Mouse (Mus musculus) thymus, postnatal 0 days (tissue): ENCODE data around the gene Myo19. TPM values are rescaled to one million over a fixed set of nuclear protein-coding genes. Genes with fewer than 3 reads are reported as not detected.
A peak's percentile ranks its signal among the peaks of the same experiment; 100 is the strongest.
"Not testable (repeated sequence)": the region's sequence is repeated elsewhere in the genome, so short reads cannot be mapped to it uniquely, and the experiment has no call there.

Experiments
- DNase-seq: peaks from one replicate; pipeline ENCODE4 v3.0.0-alpha.2; 2015; ENCODE audit warnings: low spot score
- polyA plus RNA-seq: library from polyadenylated mRNA; unstranded; fragments of >200 nt; fragmentation: Nextera tagmentation; extraction: Ambion mirVana; gene quantifications from 2 replicates; pipeline ENCODE4 v1.2.1, GENCODE M21; 2015

The Myo19 gene
- polyA plus RNA-seq = 3.0 and 3.1 TPM in 2 replicates

DNA sequence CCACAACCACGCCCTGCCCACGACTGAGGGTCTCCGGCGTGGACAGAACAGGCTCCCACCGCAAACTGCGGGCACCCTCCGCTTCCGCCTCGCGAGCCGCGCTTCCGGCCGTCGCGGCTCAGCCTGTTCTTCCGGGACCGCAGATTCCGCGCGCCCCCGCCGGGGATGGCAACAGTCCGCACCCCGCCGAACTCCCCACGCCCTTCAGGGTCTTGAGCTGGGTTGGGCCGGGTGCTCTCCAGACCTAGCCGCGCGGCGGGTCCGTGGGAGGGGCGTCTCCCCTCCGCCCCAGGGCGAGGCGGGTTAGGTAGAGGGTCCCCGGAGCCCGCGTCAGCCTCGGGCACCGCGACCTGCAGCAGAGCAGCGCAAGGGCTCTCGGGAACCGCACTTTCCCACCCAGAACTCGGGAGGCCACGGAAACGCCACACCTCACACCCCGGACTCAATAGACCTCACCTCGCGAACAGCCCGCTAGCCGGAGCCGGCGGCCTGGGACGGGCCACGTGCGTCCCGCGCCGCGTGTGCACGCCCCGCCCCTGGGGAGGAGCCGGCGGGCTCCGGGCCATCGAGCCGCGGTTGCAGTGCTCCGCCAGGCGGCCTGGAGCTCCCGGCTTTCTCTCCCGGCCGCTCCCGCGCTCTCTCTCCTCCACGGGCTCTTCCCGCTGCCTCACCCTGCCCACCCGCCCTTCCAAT lies at the start of gene Myo19, which contains the start of gene Pigw:
Myo19 (plus strand) TSS at position 377 of the 693 bp plus-strand sequence.
Pigw (minus strand) TSS at position 514 of the 693 bp plus-strand sequence.
- DNase-seq = peak; percentile 78

DNA sequence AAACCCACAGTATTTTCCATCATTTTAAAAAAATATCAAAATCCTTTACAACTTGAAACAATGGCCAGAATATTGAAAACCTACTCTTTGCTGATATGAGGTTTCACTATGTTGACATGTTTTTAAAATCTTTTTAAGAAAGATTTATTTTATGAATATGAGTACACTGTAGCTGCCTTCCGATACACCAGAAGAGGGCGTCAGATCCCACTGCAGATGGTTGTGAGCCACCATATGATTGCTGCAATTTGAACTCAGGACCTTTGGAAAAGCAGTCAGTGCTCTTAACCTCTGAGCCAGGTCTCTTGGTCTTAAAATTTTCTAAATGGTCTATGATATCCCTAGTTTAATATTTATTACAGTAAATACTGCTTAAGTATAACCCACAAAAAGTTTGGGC lies 40.6 kb upstream of the Myo19 start:
- DNase-seq = no peak

DNA sequence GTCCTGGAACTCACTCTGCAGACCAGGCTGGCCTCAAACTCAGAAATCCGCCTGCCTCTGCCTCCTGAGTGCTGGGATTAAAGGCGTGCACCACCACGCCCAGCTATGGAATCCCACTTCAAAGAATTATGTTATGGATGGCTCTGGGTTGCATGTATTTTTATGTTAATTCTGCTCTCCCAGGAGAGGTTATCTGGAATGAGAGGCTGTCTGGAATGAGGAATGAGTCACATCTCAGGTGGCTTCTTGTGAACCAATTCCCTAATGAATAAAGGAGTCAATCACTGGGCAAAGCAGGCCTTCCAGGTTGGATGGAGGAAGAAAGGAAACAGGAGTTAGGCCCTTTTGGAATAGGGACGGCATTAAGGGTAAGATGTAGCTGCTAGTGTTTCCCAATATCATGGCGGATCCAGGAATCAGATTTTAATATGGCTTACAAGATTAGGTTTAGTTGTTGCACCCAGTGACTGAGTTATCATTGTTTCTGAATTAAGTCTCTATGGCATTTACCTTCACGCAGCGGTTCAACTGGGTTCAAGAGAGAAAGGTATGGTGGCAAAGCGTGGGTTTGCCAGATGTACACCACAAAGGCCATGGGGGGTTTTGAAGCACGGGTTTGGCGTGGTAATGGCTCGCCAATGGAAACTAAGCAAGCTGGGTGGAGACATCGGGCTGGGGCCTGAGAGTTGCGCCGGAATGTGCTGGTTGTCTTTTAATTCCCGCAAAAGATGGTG lies 33.0 kb upstream of the Myo19 start:
- no peak for DNase-seq

DNA sequence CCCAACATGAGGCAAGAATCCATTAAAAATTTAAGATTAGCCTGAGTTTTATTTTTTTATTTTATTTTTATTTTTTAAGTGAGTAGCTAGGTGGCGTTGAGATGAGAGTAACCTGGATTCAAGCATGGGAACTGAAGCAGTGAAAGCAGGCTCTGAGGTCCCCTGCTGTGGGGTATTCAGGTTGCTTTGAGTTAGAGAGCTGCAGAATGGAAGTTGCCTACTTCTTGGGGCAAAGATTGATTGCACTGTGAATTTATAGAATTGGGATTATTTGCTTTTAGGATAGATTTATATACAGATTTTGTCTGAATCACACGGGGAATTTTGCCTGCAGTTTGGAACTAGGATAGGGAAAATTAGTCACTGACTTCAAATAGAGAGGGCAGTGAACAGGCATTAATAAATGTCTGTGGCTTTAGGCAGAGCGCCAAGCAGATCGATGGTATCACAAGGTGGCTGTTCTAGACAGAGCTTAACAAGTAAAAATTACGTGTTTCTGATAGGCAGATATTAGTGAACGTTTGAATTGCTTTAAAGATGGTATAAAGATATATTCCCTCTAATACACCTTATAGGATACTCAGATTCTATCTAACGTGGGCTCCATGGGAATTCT lies 32.4 kb upstream of the Myo19 start:
- DNase-seq = no peak

DNA sequence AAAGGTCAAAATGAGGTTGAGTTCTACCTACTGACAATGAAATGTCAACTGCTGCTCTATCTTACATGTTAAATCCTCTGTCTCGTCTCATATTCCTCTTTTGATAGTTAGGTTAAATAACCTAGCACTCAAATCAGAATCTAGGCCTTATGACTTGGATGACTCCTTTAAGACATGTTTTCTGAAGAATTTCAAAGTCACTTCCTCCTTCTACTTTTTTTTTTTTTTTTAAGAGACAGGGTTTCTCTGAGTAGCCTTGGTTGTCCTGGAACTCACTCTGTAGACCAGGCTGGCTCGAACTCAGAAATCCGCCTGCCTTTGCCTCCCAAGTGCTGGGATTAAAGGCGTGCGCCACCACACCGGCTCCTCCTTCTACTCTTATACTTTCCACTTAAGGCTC lies 24.7 kb upstream of the Myo19 start:
- DNase-seq = no peak

DNA sequence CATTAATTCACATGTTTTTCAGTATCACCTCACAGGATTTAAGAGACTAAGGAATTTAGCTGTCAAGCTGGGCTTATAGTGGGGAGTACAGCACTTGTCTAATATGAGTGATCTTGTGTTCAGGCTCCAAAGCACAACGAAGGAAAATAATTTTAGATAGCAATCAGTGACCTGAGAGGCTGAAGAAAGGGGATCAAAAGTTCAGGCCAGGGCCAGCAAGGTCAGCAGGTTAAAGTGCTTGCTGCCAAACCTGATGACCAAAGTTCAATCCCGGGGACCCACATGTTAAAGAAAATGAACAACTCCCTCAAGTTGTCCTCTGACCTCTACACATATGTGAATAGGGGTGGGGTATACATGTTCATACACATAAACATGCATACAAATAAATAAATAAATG lies 14.7 kb upstream of the Myo19 start:
- DNase-seq = no peak

DNA sequence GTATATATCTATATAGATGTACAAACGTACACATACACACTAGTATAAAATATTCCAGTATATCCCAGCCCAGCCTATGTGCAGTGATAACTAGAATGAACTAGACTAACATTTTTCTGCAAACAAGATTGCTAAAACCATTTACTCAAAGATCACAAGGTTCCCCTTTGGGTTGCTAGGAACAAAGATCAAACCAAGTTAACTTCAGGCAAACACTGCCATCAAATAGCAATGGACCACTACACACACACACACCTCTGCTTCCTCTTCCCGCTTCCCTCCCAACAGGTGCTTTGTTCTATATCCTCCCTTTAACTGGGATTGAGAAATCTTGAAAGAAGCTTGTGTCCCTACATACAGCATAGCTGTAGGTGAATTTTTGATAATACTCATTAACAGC lies 12.4 kb upstream of the Myo19 start:
- DNase-seq = no peak

DNA sequence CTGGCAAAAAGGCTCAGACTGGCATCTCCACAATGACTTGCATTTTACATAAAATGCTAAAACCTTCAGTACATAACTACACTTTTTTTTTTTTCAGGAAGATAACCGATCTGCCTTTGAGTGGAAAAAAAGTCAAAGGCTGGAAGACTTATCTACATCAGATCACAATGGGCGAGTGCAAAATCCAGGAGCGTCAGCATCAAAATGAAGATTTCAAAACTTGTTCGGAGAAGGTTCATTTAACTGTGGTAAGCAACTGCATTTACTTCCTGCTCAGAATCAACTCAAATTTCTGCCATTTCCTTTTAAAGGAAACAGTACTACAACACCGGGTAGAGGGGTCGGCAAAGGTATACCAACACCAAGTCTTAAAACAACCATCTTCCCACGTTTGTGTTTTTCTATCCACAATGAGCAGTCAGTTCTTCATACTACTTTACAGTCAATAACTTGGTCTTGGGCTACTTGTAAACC lies 11.1 kb upstream of the Myo19 start:
- DNase-seq = peak; percentile 47

DNA sequence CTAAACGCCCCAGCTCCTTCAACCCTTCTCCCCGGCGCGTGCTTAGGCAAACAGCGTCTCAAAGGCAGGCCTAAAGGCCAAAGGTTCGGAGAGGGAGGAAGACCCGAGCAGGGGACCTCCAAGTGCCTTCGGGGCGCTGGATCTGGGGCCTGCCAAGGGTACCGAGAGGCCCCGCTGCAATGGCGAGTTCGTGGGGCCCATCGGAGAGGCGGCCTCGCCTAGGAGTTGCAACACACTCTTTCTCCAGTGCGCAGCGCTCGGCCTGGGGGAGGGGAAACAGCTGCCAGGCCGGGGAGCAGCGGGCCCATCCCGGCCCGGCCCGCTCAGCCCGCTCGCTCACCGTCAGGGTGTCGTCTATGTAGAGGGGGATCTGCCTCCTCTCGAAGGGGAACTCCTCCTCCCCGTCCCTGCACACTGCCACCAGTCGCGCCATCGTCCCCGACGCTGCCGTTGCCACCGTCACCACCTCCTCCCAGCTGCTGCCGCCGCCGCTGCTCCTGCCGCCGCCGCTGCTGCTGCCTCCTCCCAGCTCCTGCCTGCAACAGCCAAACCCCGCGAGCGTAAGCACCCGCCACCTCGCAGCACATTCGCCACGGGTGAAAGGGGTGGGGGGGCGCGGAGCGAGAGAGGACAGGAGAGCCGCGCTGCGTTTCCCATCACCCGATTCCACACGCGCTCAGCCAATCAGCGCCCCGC lies 10.3 kb upstream of the Myo19 start:
- peak; percentile 98 for DNase-seq

DNA sequence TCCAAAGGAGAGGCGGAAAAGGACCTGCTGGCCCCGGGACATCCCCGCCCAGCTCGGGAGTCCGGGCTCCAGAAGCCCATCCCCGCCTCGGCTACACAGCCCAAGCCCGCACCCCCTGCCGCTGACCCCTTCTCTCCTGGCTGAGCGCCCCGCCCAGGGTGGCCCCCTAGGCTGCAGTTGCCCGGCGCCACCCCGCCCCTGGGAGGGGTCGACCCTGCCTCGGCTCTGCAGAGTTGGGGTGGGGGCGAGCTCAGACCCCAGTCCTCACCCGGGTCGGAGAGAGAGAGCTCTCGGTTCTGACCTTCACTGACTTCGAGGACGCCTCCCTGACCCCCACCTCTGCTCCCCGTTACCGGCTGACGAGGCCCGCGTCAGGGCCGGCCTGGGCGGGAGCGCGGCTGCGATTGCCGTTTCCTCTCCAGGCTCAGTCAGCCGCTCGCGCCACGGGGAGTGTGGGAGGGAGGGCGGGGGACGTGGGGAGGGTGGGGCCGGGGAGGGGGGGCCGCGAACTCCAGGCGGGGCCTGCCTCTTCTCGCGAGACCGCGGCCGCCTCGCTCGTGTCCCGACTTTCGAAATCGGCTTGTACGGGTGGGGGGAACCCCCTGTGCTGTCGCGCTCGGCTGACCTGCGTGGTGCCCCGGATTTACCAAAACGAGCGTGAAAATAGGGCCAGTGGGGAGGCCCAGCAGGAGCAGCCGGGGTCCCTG lies 9.5 kb upstream of the Myo19 start, which contains the start of gene Ggnbp2:
Ggnbp2 (minus strand) TSS at position 481 of the 707 bp plus-strand sequence.
- peak; percentile 95 for DNase-seq

DNA sequence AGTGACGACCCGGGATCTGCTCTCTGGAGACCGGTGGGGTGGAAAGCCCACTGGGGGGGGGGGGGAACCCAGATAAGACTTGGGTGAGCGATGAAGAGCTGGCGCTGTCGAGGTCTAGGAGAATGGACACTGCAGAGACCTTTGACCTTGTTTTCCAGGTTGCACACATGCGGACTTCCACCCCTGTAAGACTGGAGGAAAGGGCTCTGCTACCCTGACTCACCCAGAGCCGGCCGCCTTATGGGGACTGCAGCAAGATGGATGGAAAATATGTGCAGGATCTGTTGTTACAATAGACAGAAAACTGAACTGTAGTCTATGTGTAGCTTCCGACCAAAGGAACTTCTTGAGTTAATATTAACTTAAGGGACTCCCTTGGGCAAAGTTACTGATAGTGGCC lies 8.9 kb upstream of the Myo19 start:
- no peak for DNase-seq

DNA sequence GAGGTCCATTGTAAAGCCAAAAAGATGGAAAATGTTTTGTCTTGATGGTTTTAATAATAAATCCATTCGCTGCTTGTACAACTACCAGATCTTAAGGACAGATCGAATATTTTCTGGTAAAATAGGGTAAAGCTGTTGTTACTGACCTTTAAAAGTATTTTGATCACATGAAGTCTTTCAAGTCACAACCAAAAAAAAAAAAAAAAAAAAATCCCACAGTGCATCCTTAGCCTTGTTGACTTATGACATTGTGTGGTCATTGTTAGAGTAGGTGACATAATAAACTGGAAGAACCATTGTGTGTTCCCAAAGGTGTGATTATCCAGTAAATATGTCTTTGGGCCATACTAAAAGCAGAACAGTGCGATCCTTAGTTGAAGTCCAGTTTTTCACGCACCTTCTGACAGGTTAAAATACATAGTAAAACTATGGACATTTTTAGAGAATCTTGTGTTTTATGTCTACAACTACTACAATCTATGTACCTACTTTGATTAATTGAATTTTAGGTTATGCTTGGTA lies 8.3 kb upstream of the Myo19 start:
- DNase-seq = no peak

DNA sequence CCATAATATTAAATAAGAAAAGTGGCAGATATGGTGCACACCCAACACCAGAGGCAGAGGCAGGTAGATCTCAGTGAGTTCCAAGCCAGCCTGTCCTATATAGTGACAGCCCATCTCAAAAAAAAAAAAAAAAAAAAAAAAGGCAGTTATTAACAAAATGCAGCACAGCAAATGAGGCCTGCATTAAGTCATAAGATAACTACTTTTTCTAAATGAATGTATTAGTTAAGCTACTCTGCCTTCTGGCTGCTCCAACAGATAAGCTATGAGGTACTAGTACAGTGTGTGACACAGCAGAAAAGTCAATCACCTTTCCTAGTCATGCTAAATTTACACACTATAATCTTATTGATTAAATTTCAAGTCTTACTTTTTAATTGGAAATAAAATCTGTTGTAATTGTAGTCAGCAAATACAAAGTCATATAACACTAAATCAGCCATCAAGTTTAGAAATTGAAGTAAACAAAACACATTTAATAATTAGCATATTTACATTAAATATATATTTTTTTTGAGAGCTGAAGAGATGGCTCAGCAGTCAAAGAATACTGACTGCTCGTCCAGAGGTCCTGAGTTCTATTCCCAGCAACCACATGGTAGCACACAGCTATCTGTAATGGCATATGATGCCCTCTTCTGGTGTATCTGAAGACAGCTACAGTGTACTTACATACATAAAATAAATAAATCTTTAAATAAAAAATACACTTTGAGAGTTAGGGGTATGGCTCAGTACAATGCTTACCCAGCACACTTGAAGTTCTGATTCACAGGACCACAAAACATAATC lies 6.7 kb upstream of the Myo19 start:
- DNase-seq = no peak

DNA sequence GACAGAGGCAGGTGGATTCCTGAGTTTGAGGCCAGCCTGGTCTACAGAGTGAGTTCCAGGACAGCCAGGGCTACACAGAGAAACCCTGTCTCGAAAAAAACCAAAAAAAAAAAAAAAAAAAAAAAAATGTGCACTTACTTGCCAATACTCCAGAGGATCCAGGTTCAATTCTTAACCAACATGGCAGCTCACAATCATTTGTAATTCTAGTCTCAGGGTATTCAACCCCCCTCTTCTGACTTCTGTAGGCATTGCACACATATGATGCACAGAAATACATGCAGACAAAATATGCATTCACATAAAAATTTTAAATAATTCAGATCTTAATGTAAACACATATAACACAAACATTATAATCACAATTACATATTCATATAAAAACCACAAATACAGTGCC lies 3.9 kb upstream of the Myo19 start:
- DNase-seq = not testable (repeated sequence)

DNA sequence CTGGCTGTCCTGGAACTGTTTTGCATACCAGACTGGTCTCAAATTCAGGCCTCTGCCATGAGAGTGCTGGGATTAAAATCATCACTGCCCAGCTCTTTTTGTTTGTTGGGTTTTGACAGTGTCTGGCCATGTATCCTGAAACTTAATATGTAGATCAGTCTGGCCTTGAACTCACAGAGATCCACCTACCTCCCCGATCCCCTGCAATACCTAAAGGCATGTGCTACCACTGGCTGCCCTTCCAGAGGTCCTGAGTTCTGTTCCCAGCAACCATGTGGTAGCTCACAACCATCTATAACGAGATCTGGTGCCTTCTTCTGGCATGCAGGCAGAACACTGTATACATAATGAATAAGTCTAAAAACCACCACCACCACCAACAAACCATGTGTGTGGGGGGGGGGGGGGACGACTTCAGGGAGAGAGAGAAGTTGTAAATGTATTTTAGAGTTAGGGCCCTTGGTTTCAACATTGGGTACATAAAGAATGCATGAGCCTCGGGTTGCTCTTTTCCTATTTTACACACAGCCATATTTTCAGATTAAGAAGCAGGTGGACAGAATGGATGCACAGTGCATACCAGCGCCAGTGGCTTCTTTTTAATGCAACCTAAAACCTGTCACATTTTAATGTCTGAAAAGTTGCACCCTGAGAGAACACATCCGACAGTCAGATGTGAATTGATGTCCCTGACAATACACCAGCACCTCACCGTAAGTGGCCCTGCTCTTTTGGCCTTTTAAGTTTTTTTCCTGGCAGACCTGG lies 759 bp upstream of the Myo19 start:
- DNase-seq = no peak

DNA sequence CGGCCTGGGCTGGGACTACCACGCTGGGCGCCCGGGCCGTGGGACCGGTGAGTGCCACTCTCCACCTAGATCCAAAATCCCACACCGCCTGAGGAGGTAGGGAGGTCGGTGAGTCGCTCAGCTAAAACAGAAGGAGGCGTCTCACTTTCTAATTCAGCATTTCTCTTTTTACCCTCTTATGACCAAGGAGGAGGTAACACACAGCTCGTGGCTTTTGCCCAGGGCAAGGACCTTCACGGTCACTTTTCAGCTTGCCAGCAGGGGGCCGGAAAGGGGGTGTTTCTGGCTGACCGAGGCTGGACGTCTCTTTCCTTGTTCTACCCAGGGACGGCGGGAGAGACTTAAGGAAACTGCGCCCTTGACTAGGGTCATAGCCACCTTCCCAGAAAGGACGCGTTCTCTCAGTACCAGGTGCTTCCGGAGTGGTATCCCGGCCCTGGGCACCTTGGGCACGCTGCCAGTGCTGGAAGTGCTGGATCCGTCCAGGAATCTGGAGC lies 565 bp downstream of the Myo19 start:
- DNase-seq = no peak

DNA sequence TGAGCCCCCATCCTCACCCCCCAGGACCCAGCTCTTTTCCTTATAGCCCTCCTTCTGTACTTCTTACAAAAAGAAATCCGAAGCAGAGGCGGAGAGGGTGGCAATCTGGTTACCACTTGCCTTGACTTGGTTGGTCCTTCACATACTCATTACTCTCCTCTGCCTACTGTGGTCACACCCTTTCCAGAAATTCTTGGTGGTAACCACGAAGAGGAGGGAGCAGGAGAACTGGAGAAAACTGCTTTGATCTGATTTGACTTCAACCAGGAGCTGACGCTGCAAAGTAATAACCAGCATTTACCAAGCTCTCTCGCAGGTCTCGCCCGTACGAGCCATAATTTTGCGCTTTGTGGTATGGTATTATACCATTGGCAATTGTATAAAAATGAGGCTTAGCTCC lies 1.0 kb downstream of the Myo19 start:
- DNase-seq = no peak

DNA sequence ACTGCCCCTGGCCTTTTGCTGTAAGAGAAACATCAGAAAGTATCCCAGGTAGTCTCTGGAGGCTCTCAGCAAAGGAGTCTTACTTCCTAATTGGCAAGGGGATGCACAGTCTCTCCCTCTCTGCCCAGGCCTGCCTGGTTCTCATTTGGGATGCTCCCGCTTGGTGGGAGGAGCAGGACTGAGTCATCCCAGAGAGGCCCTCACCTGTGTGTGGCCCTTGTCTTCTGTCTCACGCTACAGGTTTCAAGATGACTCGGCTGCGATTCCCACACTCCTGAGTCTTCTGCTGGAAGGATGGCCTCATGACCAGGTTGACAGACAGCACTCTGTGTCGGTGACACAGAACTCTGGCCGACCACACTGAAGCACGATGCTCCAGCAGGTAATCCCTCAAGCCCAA lies 2.4 kb downstream of the Myo19 start:
- DNase-seq = no peak

DNA sequence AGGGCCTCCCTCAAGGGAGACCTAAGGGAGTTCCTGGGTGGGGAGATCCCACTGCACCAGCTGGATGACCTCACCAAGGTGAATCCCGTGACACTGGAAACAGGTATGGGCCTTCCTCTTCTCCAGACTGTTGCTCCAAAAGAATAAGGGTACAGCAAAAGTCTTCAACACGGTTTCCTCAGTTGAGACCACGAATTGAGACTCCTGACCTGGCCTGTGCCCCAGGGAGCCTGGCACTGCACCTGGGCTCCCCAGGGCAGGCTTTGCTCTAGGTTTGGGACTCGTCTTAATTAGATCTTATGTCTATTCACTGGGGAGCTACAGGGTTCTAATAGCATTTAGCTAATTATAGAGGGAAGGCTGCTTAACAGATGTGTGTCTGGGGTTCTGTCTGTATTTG lies 5.3 kb downstream of the Myo19 start:
- no peak for DNase-seq
